Mouse (Mus musculus) brain, embryonic 14.5 days (tissue): ENCODE data around the gene Wdr72.

Experiments used
- CTCF ChIP-seq: fragments of 200-500 bp; IDR thresholded peaks from 2 replicates; pipeline ENCODE4 v1.5.1; 2012; ENCODE audit warnings: inconsistent platforms, mild to moderate bottlenecking, moderate library complexity, borderline replicate concordance; ENCODE audit not compliant: insufficient read depth, insufficient read length; ENCODE audit errors: extremely low read depth
- POLR2A ChIP-seq: fragments of 200-500 bp; IDR thresholded peaks from 2 replicates; pipeline ENCODE4 v1.6.1; 2012; ENCODE audit warnings: mild to moderate bottlenecking, inconsistent platforms, borderline replicate concordance; ENCODE audit not compliant: poor library complexity, insufficient read depth, insufficient read length, severe bottlenecking; ENCODE audit errors: extremely low read depth

DNA sequence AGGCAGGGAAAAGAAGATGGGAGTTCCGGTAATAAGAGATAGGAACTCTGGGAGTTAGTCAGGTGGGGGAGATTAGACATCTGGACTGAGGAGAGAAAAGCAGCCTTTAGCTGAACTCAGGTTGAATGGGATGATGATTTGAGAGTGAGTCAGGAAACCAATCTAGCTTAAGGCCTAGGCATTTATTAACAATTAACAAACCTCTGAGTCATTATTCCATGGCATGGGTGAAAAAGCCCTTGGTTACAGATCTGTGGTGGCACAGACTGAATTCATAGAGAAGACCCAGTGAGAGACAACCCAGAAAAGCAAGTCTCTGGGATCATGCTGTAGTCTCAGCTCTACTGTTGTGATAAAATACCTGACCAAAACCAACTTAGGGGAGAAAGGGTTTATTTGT, 7.5 kb upstream of the Wdr72 start:
- TF ChIP-seq POLR2A, result no peak
- TF ChIP-seq CTCF, result no peak
